Mouse (Mus musculus): ENCODE measurements around the gene Espnl.

Espnl gene

GRCm38 (mm10) chr1:91317656-91318055 is 4.2 kb upstream of the Espnl start:
- DNase-seq (ENCODE audit: low read depth) = no peak

- DNase-seq (ENCODE audit: low read depth) = no peak
These were observed 2.8 kb downstream of the Espnl start for GRCm38 (mm10) chr1:91324646-91325045.

- no peak for DNase-seq (ENCODE audit: low read depth)
These were observed 3.7 kb downstream of the Espnl start for GRCm38 (mm10) chr1:91325488-91326042.

DNA sequence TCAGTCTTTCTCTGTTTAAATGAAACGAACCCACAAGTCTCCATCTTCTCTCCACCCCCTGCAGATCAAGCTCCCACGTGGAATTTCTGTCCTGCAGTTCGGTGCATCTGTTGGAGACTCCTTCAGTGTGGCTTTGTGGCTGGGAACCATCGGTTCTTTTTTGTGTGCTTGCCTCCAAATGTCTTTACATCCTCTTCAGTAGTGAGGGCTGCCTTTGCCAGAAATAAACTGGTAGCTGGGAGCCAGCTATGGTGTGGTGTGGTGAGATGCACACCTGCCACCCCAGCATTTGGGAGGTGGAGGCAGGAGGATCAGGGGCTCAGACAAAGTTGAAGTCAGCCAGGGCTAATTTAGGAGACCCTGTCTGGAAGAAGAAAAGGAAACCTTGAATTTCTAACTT is 10.2 kb downstream of the Espnl start:
- no peak for DNase-seq (ENCODE audit: low read depth)

GRCm38 (mm10) chr1:91333582-91333981 is 11.7 kb downstream of the Espnl start:
- DNase-seq (ENCODE audit: low read depth) = no peak

DNA sequence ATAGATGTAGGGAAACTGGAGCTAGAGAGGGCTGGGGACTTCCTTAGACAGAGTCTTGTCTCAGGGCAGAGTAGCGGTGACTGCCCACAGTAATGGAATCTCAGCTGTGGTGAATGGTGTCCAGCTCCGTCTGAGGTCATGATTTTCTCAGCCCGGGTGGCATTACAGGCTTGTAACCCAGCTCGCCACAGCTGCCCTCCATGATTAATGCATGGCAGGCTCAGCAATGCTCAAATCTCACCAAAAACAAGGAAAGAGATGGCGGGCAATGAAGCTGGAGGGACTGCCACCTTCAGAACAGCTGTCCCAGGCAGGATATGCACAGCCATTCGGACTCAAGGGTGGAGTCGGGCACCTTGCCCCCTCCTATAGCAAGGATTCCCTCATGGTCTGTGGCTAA is 15.5 kb downstream of the Espnl start:
- DNase-seq (ENCODE audit: low read depth) = no peak

- no peak for DNase-seq (ENCODE audit: low read depth)
These were observed 22.1 kb downstream of the Espnl start for GRCm38 (mm10) chr1:91344001-91344400.

- DNase-seq (ENCODE audit: low read depth) = no peak
These were observed 23.2 kb downstream of the Espnl start for GRCm38 (mm10) chr1:91344921-91345685.

GRCm38 (mm10) chr1:91346892-91347291 is 25.0 kb downstream of the Espnl start:
- DNase-seq (ENCODE audit: low read depth) = peak; percentile 60

GRCm38 (mm10) chr1:91350841-91351240 is 29.0 kb downstream of the Espnl start, which contains the start of gene Klhl30:
Gene Klhl30, plus strand, starts transcription at chr1:91351016.
- no peak for DNase-seq (ENCODE audit: low read depth)

DNA sequence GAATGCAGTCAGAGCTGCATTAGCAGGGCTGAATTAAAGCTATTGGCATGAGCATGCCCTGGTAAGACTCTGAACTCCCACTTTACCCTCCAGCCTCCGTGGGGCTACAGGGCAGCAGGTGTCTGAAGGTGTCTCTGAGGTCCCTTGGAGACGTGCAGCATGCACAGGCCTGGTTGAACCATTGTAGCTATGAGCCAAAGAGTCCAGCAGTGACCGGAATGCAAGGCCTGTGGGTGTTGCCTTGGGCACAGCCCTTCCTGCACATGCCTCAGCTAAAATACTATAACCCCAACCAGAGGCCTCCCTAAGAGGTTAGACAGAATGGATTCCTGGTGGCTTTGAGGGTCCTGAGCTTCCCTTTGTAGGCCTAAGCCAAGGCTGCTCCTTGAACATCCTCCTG is 29.4 kb downstream of the Espnl start:
- DNase-seq (ENCODE audit: low read depth) = no peak

- DNase-seq (ENCODE audit: low read depth) = no peak
These were observed 30.4 kb downstream of the Espnl start for GRCm38 (mm10) chr1:91352277-91352676.

DNA sequence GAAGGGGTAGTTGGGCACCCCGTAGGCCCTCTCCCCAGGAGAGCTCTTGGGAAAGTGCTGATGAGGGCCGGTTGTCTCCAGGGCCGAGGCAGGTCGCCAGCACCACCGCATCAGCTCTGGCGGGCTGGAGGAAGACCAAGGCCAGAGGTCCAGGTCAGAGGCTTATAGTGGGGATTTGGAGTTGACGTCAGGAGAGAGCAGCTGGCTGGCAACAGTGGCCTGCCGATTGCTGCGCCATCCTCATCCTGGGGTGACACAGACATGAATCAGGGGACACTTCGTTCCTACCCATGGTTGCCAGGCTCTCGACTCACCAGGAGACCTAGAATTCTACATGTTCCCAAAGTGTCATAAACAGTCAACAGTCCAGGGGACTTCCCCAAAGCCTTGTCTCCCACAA is 34.2 kb downstream of the Espnl start:
- no peak for DNase-seq (ENCODE audit: low read depth)

GRCm38 (mm10) chr1:91362113-91362512 is 40.2 kb downstream of the Espnl start:
- no peak for DNase-seq (ENCODE audit: low read depth)

GRCm38 (mm10) chr1:91364822-91365644 is 43.2 kb downstream of the Espnl start:
- DNase-seq (ENCODE audit: low read depth) = no peak

GRCm38 (mm10) chr1:91365816-91366214 is 43.9 kb downstream of the Espnl start:
- no peak for DNase-seq (ENCODE audit: low read depth)

DNA sequence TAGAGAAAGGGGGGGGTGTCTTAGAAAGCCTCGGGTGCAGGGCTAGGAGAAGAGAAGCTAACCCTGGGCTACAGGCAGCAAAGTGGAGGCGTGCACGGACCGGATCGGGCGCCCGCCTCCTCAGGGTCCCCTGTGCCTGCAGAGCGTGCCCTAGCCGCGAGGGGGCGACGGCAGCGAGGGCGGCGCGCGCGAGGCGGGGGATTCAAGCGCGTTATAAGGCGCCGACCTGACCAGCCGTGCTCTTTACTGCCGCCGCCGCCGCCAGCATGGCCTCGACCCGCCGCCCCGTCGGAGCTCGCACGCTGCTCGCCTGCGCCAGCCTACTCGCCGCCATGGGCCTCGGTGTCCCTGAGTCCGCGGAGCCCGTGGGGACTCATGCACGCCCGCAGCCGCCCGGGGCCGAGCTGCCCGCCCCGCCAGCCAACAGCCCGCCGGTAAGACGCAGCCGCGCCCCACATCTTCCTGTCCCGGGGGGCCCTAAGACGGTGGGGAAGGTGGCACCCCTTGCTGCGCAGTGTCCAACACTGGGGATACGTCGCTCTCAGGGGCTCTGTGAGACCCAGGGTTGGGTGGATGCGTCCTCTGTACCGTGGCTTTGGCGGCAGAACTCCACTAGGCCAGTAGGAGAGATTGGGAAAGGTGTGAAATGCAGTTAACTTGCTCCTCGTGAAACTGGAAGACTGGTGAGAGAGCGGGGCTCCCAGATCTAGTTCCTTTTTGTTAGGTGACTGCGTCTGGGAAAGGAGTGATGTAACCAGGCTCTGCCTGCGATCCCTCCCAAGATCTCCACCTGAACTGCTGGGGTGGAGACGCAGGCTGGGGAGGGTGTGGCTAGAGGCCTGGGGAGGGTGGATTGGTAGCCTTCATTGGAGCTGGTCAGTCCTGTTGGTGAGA is 44.6 kb downstream of the Espnl start, which contains the start of gene Erfe:
Gene Erfe, plus strand, starts transcription at position 216 of the 894 bp plus-strand sequence.
- peak; percentile 57 for DNase-seq (ENCODE audit: low read depth)

- DNase-seq (ENCODE audit: low read depth) = no peak
These were observed 45.4 kb downstream of the Espnl start for GRCm38 (mm10) chr1:91367295-91367694.

DNA sequence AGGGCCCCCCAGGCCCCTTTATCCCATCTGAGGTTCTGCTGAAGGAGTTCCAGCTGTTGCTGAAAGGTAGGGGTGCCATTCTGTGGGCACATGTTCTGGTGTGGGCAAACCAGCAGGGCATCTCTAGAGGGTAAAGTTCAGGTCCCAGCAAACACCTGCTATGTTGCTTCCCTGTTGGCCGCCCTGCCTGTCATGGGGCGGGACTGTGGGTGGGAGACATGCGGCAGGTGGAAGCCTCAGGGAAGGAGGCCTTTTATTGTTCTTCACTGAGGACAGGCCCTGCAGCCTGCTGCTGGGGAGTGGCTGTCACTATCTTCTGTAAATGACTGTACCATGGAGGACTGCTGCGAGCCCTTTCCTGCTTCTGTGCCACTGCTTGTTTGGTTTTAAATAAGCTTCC is 47.5 kb downstream of the Espnl start:
- DNase-seq (ENCODE audit: low read depth) = no peak

GRCm38 (mm10) chr1:91370055-91370454 is 48.2 kb downstream of the Espnl start:
- no peak for DNase-seq (ENCODE audit: low read depth)

GRCm38 (mm10) chr1:91373414-91373835 is 51.5 kb downstream of the Espnl start:
- DNase-seq (ENCODE audit: low read depth) = peak; percentile 34
